Mouse (Mus musculus): ENCODE measurements around the gene Rspry1.
A peak's percentile ranks its signal among the peaks of the same experiment; 100 is the strongest.

The Rspry1 gene

DNA sequence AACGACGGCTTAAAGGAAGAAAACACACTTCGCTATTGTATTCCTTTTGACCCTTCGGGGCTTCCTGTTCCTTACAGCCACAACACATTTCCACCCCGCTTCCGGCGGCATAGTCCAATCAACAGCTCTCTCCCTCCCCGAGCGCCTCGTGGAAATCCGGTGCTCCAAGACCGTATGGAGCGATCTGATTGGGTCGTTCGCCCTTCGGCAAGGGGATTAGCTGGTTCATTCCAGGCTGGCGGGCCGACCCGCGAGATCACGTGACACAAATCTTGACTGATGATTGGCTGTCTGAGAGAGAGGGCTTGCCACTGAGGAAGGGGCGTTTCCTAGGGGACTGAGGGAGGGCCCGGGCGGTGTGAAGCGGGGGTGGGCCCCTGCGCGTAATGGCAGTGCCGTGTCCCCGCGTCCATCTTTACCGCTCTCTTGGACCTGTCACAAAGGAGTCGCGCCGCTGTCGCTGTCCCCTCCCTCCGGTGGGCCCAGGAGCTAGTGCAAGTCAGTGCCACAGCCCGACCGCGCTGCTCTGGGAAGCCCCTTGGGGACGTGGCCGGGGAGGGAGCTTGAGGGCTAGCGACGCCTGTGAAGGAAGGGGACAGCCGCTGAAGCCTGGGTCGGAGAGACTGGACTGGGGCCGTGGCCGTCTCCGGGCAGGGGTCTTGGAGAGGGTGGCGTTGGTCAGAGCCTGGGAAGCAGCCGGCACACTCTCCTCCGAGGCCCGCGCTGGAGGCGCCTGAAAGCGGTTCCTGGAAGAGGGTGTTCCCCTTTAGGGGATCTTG lies at the start of gene Rspry1, which contains the start of gene Fam192a:
Gene Rspry1, plus strand, starts transcription at position 331 of the 779 bp plus-strand sequence.
Gene Fam192a, minus strand, starts transcription at position 391 of the 779 bp plus-strand sequence.
- DNase-seq (ENCODE audit: low read depth, low spot score), result peak; percentile 99

- no peak for DNase-seq (ENCODE audit: low read depth, low spot score)
These were observed 49.0 kb upstream of the Rspry1 start for GRCm38 (mm10) chr8:94552696-94553095.

GRCm38 (mm10) chr8:94557281-94557680 lies 44.5 kb upstream of the Rspry1 start:
- DNase-seq (ENCODE audit: low read depth, low spot score), result no peak

DNA sequence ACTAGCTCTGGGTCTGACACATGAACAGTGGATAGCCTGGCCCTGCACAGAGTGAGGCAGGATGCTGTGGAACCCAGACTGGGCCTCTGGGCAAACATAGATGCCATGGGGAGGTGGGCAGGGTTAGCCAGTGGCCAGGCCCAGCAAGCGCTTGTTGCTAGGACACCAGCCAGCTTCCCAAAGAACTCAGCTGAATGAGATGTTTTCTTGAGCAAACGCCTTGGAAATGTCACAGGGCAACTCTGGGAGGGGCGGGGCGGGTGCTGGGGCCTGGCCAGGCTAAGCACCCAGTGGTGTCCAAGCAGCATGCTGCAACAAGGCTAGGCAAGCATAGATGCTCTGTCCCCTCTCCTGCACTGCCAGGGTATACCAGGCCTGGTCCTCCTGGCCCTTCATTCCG lies 40.5 kb upstream of the Rspry1 start:
- no peak for DNase-seq (ENCODE audit: low read depth, low spot score)

GRCm38 (mm10) chr8:94564421-94564820 lies 37.3 kb upstream of the Rspry1 start:
- DNase-seq (ENCODE audit: low read depth, low spot score), result no peak

GRCm38 (mm10) chr8:94566033-94566432 lies 35.7 kb upstream of the Rspry1 start:
- no peak for DNase-seq (ENCODE audit: low read depth, low spot score)

- no peak for DNase-seq (ENCODE audit: low read depth, low spot score)
These were observed 35.1 kb upstream of the Rspry1 start for GRCm38 (mm10) chr8:94566446-94567158.

- DNase-seq (ENCODE audit: low read depth, low spot score), result no peak
These were observed 34.4 kb upstream of the Rspry1 start for GRCm38 (mm10) chr8:94567159-94567849.

DNA sequence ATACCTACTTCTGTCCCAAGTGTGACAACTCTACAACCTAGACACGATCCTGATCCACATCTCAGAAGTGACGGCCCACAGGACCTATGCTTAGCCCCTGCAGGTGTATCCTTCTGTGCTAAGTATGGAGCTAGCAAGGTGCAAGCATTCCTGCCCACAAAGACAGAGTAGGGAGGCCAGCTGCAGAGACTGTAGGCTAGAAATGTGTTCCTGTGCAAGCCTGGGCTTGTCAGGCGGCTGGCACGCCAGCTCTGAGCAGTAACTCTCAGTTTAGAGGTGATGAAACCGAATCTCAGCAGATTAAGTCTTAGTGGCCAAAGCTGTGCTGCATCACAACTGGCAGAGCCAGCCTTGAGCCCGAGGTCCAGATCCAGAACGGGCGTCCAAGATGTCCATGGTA lies 33.6 kb upstream of the Rspry1 start:
- DNase-seq (ENCODE audit: low read depth, low spot score), result no peak

DNA sequence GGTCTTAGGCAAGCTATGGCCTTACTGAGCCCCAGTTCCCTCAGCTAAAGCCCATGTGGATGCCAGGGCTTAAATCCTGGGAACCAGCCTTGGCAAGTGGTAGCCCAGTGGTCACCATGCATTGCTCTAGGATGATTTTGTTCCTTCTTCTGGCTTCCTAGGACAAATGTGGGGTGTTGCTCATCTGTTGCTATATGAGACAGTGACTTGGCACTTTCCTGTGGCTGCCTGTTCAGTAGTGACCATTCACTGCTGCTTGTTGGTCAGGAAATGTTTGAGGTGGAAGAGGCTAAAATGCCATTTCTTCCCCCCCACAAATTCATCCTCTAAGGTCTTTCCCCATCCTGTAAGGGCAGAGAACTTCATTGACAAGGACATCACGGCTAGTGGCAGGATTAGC lies 32.3 kb upstream of the Rspry1 start:
- DNase-seq (ENCODE audit: low read depth, low spot score), result no peak

- DNase-seq (ENCODE audit: low read depth, low spot score), result no peak
These were observed 29.8 kb upstream of the Rspry1 start for GRCm38 (mm10) chr8:94571896-94572295.

DNA sequence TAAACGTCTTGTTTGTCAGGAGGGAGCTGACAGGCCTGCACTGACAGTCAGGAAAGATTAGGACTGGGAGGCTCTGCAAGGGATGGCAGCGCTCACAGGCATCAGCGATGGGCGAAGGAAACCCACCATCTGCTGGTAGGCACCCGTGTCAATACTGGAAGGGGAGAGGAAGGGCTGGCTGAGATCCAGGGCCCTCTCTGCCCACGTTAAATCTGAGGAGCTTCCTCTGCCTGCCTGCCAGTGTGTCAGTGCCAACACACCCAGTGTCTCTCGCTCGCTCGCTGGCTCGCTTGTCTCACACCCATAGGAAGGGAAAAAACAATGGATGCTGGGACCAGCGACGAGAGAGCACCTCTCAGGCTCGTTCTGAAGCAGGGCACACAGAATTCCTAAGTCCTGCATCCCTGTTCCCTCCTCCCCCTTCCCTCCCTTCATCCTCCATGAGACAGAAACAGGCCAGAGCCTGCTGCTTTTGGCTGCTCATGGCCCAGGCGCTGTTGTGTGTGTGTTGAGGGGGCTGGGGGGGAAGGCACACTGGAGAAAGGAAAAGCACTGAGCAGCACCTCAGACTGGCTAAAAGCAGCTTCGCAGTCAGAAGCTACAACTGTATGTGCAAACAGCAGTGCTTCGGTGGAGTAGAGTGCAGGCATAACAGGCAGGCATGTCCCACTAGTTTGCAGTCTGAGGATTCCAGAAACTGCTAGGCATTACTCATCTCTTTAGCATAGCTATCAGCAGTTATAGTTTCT lies 27.4 kb upstream of the Rspry1 start:
- no peak for DNase-seq (ENCODE audit: low read depth, low spot score)

GRCm38 (mm10) chr8:94575148-94575547 lies 26.6 kb upstream of the Rspry1 start:
- DNase-seq (ENCODE audit: low read depth, low spot score), result no peak

DNA sequence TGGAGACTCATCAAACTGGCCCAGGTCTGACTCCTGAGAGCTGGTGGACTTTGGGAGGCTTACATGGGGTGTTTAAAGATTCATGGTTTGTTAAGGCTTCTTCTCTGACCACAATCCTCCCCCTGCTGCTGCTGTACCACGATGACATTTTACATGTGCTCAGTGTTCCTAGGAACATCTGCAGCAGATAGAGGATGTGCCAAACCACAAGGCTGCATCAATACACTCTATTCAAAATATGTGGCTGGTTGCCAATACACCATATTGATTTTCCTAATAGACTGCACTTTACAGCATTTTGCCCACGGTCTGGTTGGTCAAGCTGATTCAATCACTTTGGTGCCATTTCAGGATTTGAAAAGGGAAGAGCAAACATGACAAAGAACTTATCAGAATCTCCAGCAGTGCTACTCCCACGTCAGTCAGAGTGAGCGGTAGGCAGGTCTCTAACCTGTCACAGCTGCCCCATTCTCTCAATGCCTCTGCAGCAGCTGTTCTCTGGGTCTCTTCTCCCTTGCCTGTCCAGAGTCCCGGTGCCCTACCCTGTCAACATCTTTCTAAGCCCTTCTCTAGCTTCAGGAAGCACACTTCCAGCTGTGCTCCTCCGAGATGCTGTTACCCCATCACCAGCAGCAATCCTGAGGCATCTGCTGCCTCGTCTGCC lies 19.8 kb upstream of the Rspry1 start:
- DNase-seq (ENCODE audit: low read depth, low spot score), result no peak

DNA sequence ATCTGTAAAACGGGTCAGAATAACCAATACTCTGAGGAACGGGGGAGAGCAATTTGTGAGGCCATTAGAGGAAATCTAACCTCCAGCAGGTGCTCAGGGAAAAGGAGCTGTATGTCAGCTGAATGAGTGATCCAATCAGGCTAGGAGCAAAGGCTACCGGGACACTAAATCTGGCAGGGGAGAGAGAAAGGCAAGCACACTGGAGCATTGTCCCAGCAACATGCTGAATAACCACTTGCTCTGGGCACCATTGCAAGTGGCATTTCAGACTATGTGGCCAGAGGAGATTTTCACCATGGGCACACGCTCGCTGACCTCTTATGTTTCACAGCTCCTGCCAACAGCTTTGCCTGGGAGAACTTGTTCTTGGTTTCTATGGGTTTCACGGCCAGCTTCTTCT lies 19.2 kb upstream of the Rspry1 start:
- no peak for DNase-seq (ENCODE audit: low read depth, low spot score)

- DNase-seq (ENCODE audit: low read depth, low spot score), result peak; percentile 37
These were observed 17.4 kb upstream of the Rspry1 start for GRCm38 (mm10) chr8:94584238-94584817.

- DNase-seq (ENCODE audit: low read depth, low spot score), result no peak
These were observed 10.0 kb upstream of the Rspry1 start for GRCm38 (mm10) chr8:94591691-94592090.

DNA sequence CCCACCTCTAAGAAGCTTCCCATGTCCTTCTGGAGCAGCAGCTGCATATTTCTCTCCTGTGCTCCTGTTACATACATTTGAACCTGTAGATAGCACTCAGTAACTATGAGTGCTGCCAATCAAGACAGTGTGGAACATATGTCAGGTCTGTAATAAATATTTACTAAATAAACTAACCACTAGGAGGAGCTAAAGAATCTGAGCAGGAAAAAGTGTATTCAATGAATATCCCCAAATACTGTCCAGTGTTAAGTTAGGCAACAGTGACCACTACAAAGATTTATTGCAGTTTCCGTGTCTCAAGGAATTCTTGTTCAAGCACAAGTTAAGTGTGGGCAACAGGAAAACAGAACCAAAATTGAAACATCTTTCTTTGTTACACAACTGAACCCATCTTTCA lies 7.5 kb upstream of the Rspry1 start:
- DNase-seq (ENCODE audit: low read depth, low spot score), result no peak

DNA sequence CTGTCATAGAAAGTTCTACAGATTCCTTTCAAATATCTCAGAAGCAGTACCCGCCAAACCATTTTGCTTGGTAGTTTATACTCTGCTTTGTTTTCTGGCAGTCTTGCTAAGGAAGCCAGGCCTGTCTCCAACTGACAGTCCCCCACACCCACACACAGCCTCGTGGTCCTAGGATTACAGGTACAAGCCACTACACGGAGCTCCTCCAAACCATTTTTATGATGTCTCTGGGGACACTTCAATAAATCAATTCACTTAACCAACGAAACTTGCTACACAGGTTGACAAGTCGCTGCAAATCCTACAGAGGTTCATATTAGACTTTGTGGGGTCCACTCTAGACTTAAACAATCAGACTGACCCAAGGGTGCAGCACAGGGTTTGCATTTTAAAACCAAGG lies 1.3 kb upstream of the Rspry1 start:
- no peak for DNase-seq (ENCODE audit: low read depth, low spot score)

DNA sequence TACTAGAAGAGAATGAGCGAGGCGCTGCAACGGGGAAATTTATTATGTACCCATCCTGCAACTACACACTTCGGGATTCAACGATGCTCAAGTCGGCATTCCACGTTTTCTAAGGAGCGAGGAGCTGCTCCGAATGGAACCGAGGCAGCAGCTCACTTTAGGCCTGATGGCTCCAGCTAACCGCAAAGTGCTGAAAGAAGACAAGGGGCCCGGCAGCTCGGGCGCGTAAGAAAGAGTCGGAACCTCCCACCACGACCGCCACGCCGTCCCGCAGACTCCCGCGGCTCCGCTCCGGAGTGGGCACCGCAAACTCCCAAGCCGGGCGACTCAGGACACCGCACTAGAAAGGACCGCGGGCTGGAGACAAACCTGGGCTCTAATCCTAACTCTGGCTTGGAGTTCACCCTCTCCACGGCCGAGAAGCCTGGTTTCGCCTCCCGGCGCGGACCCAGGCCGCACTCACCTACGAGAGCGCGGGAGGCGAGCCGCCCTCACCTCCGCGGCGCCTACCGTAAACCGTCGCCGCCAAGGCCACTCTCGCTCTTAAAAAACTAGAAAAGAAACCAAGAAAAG lies 617 bp upstream of the Rspry1 start:
- no peak for DNase-seq (ENCODE audit: low read depth, low spot score)
